Mouse (Mus musculus): ENCODE measurements around the gene Lca5l. TPM values are rescaled to one million over a fixed set of nuclear protein-coding genes. Genes with fewer than 3 reads are reported as not detected.

The Lca5l gene
- polyA plus RNA-seq, 2 experiments = 0.03 TPM; not detected in 1

- no peaks in the 10 kb centered on the region for H3K36me3 ChIP-seq (replicated peaks; ENCODE audit: control insufficient read depth, insufficient read depth, low read depth)
- H3K27me3 ChIP-seq (ENCODE audit: control insufficient read depth, insufficient read depth, low read length) = no peaks in the 10 kb centered on the region
- WGBS (ENCODE audit: insufficient replicate concordance) = 73% methylated on average over 2 of the region's 2 CpGs
- H3K4me3 ChIP-seq (ENCODE audit: insufficient read depth in 1 of 2, low read depth in 2 of 2, low read length in 2 of 2) = no peak overlapping the region
- no peak overlapping the region for H3K27ac ChIP-seq
- ATAC-seq (ENCODE audit: insufficient read depth) = no peak
- 0 out of 4 replicates have a peak, but pooled peaks cover 0 to 2% of the 10 kb centered on the region in 2 experiments for H3K4me1 ChIP-seq (replicated peaks; ENCODE audit: control insufficient read depth in 2 of 2, insufficient read depth in 2 of 2, low read length in 1 of 2)
- DNase-seq (ENCODE audit: low read depth in 3 of 3, low spot score in 3 of 3) = no peak
- no peak overlapping the region for H3K4me2 ChIP-seq (ENCODE audit: low read depth)
- H3K9ac ChIP-seq (replicated peaks) = no peak overlapping the region
- H3K9me3 ChIP-seq (ENCODE audit: control insufficient read depth, low read length) = no peaks in the 10 kb centered on the region
- TF ChIP-seq EP300 (IDR thresholded peaks at IDR 0.05; ENCODE audit: low read depth) = no peak
- TF ChIP-seq CTCF (IDR thresholded peaks at IDR 0.05; ENCODE audit: low read depth) = no peak
Observed at GRCm38 (mm10) chr16:96154476-96154875, 37.6 kb downstream of the Lca5l start.

GRCm38 (mm10) chr16:96151551-96151950, 40.5 kb downstream of the Lca5l start:
- ATAC-seq (ENCODE audit: insufficient read depth) (peak; percentile 35; the same call in 1 of the 2 replicates), DNase-seq (ENCODE audit: low read depth in 3 of 3, low spot score in 3 of 3) (no peak)
- Histone ChIP-seq H3K4me3 (ENCODE audit: insufficient read depth in 1 of 2, low read depth in 2 of 2, low read length in 2 of 2) (no peak overlapping the region), H3K36me3 (replicated peaks; ENCODE audit: control insufficient read depth, insufficient read depth, low read depth) (no peaks in the 10 kb centered on the region), H3K9ac (replicated peaks) (no peak overlapping the region), H3K27me3 (ENCODE audit: control insufficient read depth, insufficient read depth, low read length) (no peaks in the 10 kb centered on the region), H3K9me3 (ENCODE audit: control insufficient read depth, low read length) (no peaks in the 10 kb centered on the region), H3K4me1 (replicated peaks; ENCODE audit: control insufficient read depth in 2 of 2, insufficient read depth in 2 of 2, low read length in 1 of 2) (0 out of 4 replicates have a peak, but pooled peaks cover 0 to 4% of the 10 kb centered on the region in 2 experiments), H3K4me2 (ENCODE audit: low read depth) (no peak overlapping the region), H3K27ac (no peak overlapping the region)
- 24% methylated on average over 9 of the region's 9 CpGs for WGBS (ENCODE audit: insufficient replicate concordance)
- TF ChIP-seq EP300 (IDR thresholded peaks at IDR 0.05; ENCODE audit: low read depth) (no peak), CTCF (IDR thresholded peaks at IDR 0.05; ENCODE audit: low read depth) (peak; percentile 95)

- H3K4me1 ChIP-seq (replicated peaks; ENCODE audit: control insufficient read depth in 2 of 2, insufficient read depth in 2 of 2, low read length in 1 of 2) = peaks cover 0 to 8% of the 10 kb centered on the region in 2 experiments; a peak in 2 of 4 replicates
- no peaks in the 10 kb centered on the region for H3K27me3 ChIP-seq (ENCODE audit: control insufficient read depth, insufficient read depth, low read length)
- TF ChIP-seq EP300 (IDR thresholded peaks at IDR 0.05; ENCODE audit: low read depth) (no peak), CTCF (IDR thresholded peaks at IDR 0.05; ENCODE audit: low read depth) (no peak)
- H3K27ac ChIP-seq = no peak overlapping the region
- WGBS (ENCODE audit: insufficient replicate concordance) = 49% methylated on average over 4 of the region's 4 CpGs
- H3K4me2 ChIP-seq (ENCODE audit: low read depth) = no peak overlapping the region
- H3K4me3 ChIP-seq (ENCODE audit: insufficient read depth in 1 of 2, low read depth in 2 of 2, low read length in 2 of 2) = no peak overlapping the region
- H3K36me3 ChIP-seq (replicated peaks; ENCODE audit: control insufficient read depth, insufficient read depth, low read depth) = no peaks in the 10 kb centered on the region
- DNase-seq (ENCODE audit: low read depth in 3 of 3, low spot score in 3 of 3) = no peak
- no peaks in the 10 kb centered on the region for H3K9me3 ChIP-seq (ENCODE audit: control insufficient read depth, low read length)
- H3K9ac ChIP-seq (replicated peaks) = no peak overlapping the region
- ATAC-seq (ENCODE audit: insufficient read depth) = no peak
Observed at GRCm38 (mm10) chr16:96150995-96151394, 41.1 kb downstream of the Lca5l start.

GRCm38 (mm10) chr16:96149311-96149710, 42.8 kb downstream of the Lca5l start:
- no peak overlapping the region for H3K27ac ChIP-seq
- no peaks in the 10 kb centered on the region for H3K9me3 ChIP-seq (ENCODE audit: control insufficient read depth, low read length)
- H3K4me3 ChIP-seq (ENCODE audit: insufficient read depth in 1 of 2, low read depth in 2 of 2, low read length in 2 of 2) = no peak overlapping the region
- no peak overlapping the region for H3K9ac ChIP-seq (replicated peaks)
- H3K4me2 ChIP-seq (ENCODE audit: low read depth) = no peak overlapping the region
- WGBS (ENCODE audit: insufficient replicate concordance) = 71% methylated on average over 9 of the region's 9 CpGs
- peaks cover 0 to 11% of the 10 kb centered on the region in 2 experiments; a peak in 3 of 4 replicates for H3K4me1 ChIP-seq (replicated peaks; ENCODE audit: control insufficient read depth in 2 of 2, insufficient read depth in 2 of 2, low read length in 1 of 2)
- no peaks in the 10 kb centered on the region for H3K36me3 ChIP-seq (replicated peaks; ENCODE audit: control insufficient read depth, insufficient read depth, low read depth)
- H3K27me3 ChIP-seq (ENCODE audit: control insufficient read depth, insufficient read depth, low read length) = no peaks in the 10 kb centered on the region
- ATAC-seq (ENCODE audit: insufficient read depth) (no peak), DNase-seq (ENCODE audit: low read depth in 3 of 3, low spot score in 3 of 3) (no peak)
- TF ChIP-seq CTCF (IDR thresholded peaks at IDR 0.05; ENCODE audit: low read depth) = no peak
- TF ChIP-seq EP300 (IDR thresholded peaks at IDR 0.05; ENCODE audit: low read depth) = no peak

- no peaks in the 10 kb centered on the region for H3K27me3 ChIP-seq (ENCODE audit: control insufficient read depth, insufficient read depth, low read length)
- no peak overlapping the region for H3K4me2 ChIP-seq (ENCODE audit: low read depth)
- H3K4me3 ChIP-seq (ENCODE audit: insufficient read depth in 1 of 2, low read depth in 2 of 2, low read length in 2 of 2) = no peak overlapping the region
- no peak for DNase-seq (ENCODE audit: low read depth in 3 of 3, low spot score in 3 of 3)
- no peak overlapping the region for H3K9ac ChIP-seq (replicated peaks)
- no peak for ATAC-seq (ENCODE audit: insufficient read depth)
- TF ChIP-seq EP300 (IDR thresholded peaks at IDR 0.05; ENCODE audit: low read depth) = no peak
- TF ChIP-seq CTCF (IDR thresholded peaks at IDR 0.05; ENCODE audit: low read depth) = no peak
- peaks cover 0 to 11% of the 10 kb centered on the region in 2 experiments; a peak in 3 of 4 replicates for H3K4me1 ChIP-seq (replicated peaks; ENCODE audit: control insufficient read depth in 2 of 2, insufficient read depth in 2 of 2, low read length in 1 of 2)
- H3K36me3 ChIP-seq (replicated peaks; ENCODE audit: control insufficient read depth, insufficient read depth, low read depth) = no peaks in the 10 kb centered on the region
- 60% methylated on average over 6 of the region's 6 CpGs for WGBS (ENCODE audit: insufficient replicate concordance)
- H3K9me3 ChIP-seq (ENCODE audit: control insufficient read depth, low read length) = no peaks in the 10 kb centered on the region
- H3K27ac ChIP-seq = no peak overlapping the region
Observed at GRCm38 (mm10) chr16:96148834-96149233, 43.2 kb downstream of the Lca5l start.

Measured in liver, embryonic 14.5 days (tissue).